Mouse (Mus musculus): Measurements from ENCODE around the gene Serpinb5.

GRCm38 (mm10) chr1:106816766-106817165 lies 44.2 kb upstream of the Serpinb5 start:
- TF ChIP-seq CTCF (IDR thresholded peaks at IDR 0.05; ENCODE audit: extremely low read depth, insufficient read depth, insufficient read length, insufficient replicate concordance) (no peak), POLR2A (IDR thresholded peaks at IDR 0.05; ENCODE audit: low read depth, low read length) (no peak)

Data from spleen, adult 2 months (tissue).